In genomic region chr9:20870211-20871173, GRCm38 (mm10) we compare ENCODE assay signal across 19 mouse cellular contexts. TPM values are rescaled to one million over a fixed set of nuclear protein-coding genes. Genes with fewer than 3 reads are reported as not detected.
DNase-seq lines count a peak whose midpoint lies in the region; TF ChIP-seq lines count a peak whose summit lies in the region.
"Had no signal": no experiment of that assay in that cellular context is flagged by ENCODE, and none has a peak within 500 bp of the region (broad histone marks: within the 10 kb centered on the region; RNA-seq: fewer than 3 reads in every experiment).

No protein-coding gene starts in this region.

- H3K4me3 ChIP-seq in left cerebral cortex, adult 2 months, result no peak overlapping the region
- no peak overlapping the region for H3K4me3 ChIP-seq in ES-Bruce4 (ENCODE audit: low read depth, low read length)
- no peak overlapping the region for H3K4me3 ChIP-seq in cortical plate, adult 2 months (ENCODE audit: insufficient read depth, low read length)
- H3K4me3 ChIP-seq: forebrain, embryonic 13.5 days; limb, embryonic 10.5 days; neural tube, embryonic 13.5 days had no signal

- no peaks in the 10 kb centered on the region for H3K27me3 ChIP-seq in ES-Bruce4 (ENCODE audit: control insufficient read depth, insufficient read depth, low read length, poor library complexity, severe bottlenecking)

- H3K9me3 ChIP-seq in ES-Bruce4 (replicated peaks; ENCODE audit: control insufficient read depth, insufficient read depth, low read length, poor library complexity, severe bottlenecking), result no peaks in the 10 kb centered on the region
- H3K9me3 ChIP-seq: forebrain, embryonic 13.5 days; limb, embryonic 10.5 days; neural tube, embryonic 13.5 days had no signal

- H3K36me3 ChIP-seq in ES-Bruce4 (ENCODE audit: control insufficient read depth, insufficient read depth, low read length, poor library complexity, severe bottlenecking), result no peaks in the 10 kb centered on the region
- H3K36me3 ChIP-seq: limb, embryonic 10.5 days; neural tube, embryonic 13.5 days had no signal

- peak; percentile 92 for DNase-seq in heart, adult 11 months
- DNase-seq in heart, adult 8-10 months (ENCODE audit: low spot score), result no peak
- DNase-seq in left cerebral cortex, adult 2 months (ENCODE audit: extremely low spot score in 1 of 2, low spot score in 2 of 2), result no peak
- DNase-seq in left cerebral cortex, postnatal 10 days (ENCODE audit: extremely low spot score in 1 of 2, low spot score in 2 of 2), result no peak
- no peak for DNase-seq in adrenal gland, adult 2 months
- DNase-seq in right cerebral cortex, postnatal 36 days (ENCODE audit: low spot score in 2 of 2), result no peak
- DNase-seq: heart, postnatal 36 days; lung, adult 18-20 months had no signal

- no peak for TF ChIP-seq EP300 in ES-Bruce4 (IDR thresholded peaks at IDR 0.05; ENCODE audit: insufficient read depth, low read depth, low read length)

- no peak for TF ChIP-seq POLR2A in ES-Bruce4 (IDR thresholded peaks at IDR 0.05; ENCODE audit: insufficient read depth, low read length)
- no peak for TF ChIP-seq POLR2A in cortical plate, adult 2 months (IDR thresholded peaks at IDR 0.05; ENCODE audit: extremely low read depth, insufficient read depth, low read length)

- H3K27ac ChIP-seq in left cerebral cortex, adult 2 months, result no peak overlapping the region
- H3K27ac ChIP-seq in ES-Bruce4 (ENCODE audit: insufficient read depth, low read length), result no peak overlapping the region
- no peak overlapping the region for H3K27ac ChIP-seq in cortical plate, adult 2 months (ENCODE audit: insufficient read depth, low read length)
- H3K27ac ChIP-seq: forebrain, embryonic 13.5 days; limb, embryonic 10.5 days; neural tube, embryonic 13.5 days had no signal

- no peaks in the 10 kb centered on the region for H3K4me1 ChIP-seq in ES-Bruce4 (ENCODE audit: control insufficient read depth, insufficient read depth, low read length)
- H3K4me1 ChIP-seq in cortical plate, adult 2 months (ENCODE audit: control insufficient read depth, insufficient read depth, low read length), result no peaks in the 10 kb centered on the region
- H3K4me1 ChIP-seq: forebrain, embryonic 13.5 days had no signal

- peak; percentile 27 for TF ChIP-seq CTCF in left cerebral cortex, adult 2 months (IDR thresholded peaks at IDR 0.05)
- TF ChIP-seq CTCF in ES-Bruce4 (IDR thresholded peaks at IDR 0.05; ENCODE audit: low read depth, low read length), result peak; percentile 19
- TF ChIP-seq CTCF in cortical plate, adult 2 months (IDR thresholded peaks at IDR 0.05; ENCODE audit: extremely low read depth, insufficient read depth, low read length), result 0 out of 2 replicates have a peak, but pooled peaks have one; percentile 12

- intact Hi-C loops in left cerebral cortex, adult 2 months (cut with DNase I), result no loop called here
- intact Hi-C loops in left cerebral cortex, postnatal 10 days (cut with DNase I), result no loop called here

- no peak overlapping the region for H3K9ac ChIP-seq in ES-Bruce4 (ENCODE audit: low read depth, poor library complexity, severe bottlenecking)
- H3K9ac ChIP-seq: forebrain, embryonic 13.5 days; neural tube, embryonic 13.5 days had no signal

RNA-seq across cellular contexts. Expression of gene A230050P20Rik, which starts 2.0 kb away (rescaled TPM):
- 1 to 10 TPM; 3.4 to 6.0 (median 4.8) TPM for total RNA-seq in heart, adult 8-10 months (2022)
- total RNA-seq in left cerebral cortex, adult 2 months (2021), result 10 to 100 TPM; 84.3 to 88.2 TPM
- total RNA-seq in left cerebral cortex, postnatal 10 days (2021), result 10 to 100 TPM; 48.8 to 50.5 TPM
- 20.5 and 23.9 TPM in 2 replicates for polyA plus RNA-seq in ES-Bruce4 (2011; ENCODE audit: insufficient read depth, insufficient read length, low read depth, missing spikeins)
- 237 and 256 TPM in 2 replicates for polyA plus RNA-seq in cortical plate, adult 2 months (2012; rRNA removed)
- total RNA-seq in adrenal gland, adult 2 months (2021), result 10 to 100 TPM; 19.4 to 20.1 TPM
- polyA plus RNA-seq in adrenal gland, adult 2 months (2012; rRNA removed), result 140 and 164 TPM in 2 replicates

RNA-seq across cellular contexts. Expression of gene Angptl6, which starts 9.0 kb away (rescaled TPM):
- 1 to 10 TPM; 3.7 to 5.7 (median 4.8) TPM for total RNA-seq in heart, adult 8-10 months (2022)
- total RNA-seq in left cerebral cortex, adult 2 months (2021), result 10 to 100 TPM in 1 of 2 experiments, 1 to 10 TPM in 1; 9.8 to 10.1 TPM
- 1 to 10 TPM; 8.8 to 9.7 TPM for total RNA-seq in left cerebral cortex, postnatal 10 days (2021)
- 1.3 and 2.0 TPM in 2 replicates for polyA plus RNA-seq in ES-Bruce4 (2011; ENCODE audit: insufficient read depth, insufficient read length, low read depth, missing spikeins)
- polyA plus RNA-seq in cortical plate, adult 2 months (2012; rRNA removed), result 12.6 and 14.5 TPM in 2 replicates
- 1 to 10 TPM; 3.3 TPM for total RNA-seq in adrenal gland, adult 2 months (2021)
- 4.0 and 6.5 TPM in 2 replicates for polyA plus RNA-seq in adrenal gland, adult 2 months (2012; rRNA removed)

RNA-seq across cellular contexts. Expression of gene Ppan, which starts 17.5 kb away (rescaled TPM):
- total RNA-seq in heart, adult 8-10 months (2022), result 1 to 10 TPM; 7.0 to 7.4 (median 7.1) TPM
- 10 to 100 TPM; 25.6 to 26.3 TPM for total RNA-seq in left cerebral cortex, adult 2 months (2021)
- total RNA-seq in left cerebral cortex, postnatal 10 days (2021), result 10 to 100 TPM; 27.8 to 30.0 TPM
- polyA plus RNA-seq in ES-Bruce4 (2011; ENCODE audit: insufficient read depth, insufficient read length, low read depth, missing spikeins), result 76.9 and 81.2 TPM in 2 replicates
- 41.7 and 43.4 TPM in 2 replicates for polyA plus RNA-seq in cortical plate, adult 2 months (2012; rRNA removed)
- 10 to 100 TPM; 27.6 to 44.4 TPM for total RNA-seq in adrenal gland, adult 2 months (2021)
- 128 and 140 TPM in 2 replicates for polyA plus RNA-seq in adrenal gland, adult 2 months (2012; rRNA removed)

RNA-seq across cellular contexts. Expression of gene Eif3g, which starts 27.9 kb away (rescaled TPM):
- 100 to 1,000 TPM; 106 to 121 (median 110) TPM for total RNA-seq in heart, adult 8-10 months (2022)
- total RNA-seq in left cerebral cortex, adult 2 months (2021), result 100 to 1,000 TPM; 118 to 122 TPM
- total RNA-seq in left cerebral cortex, postnatal 10 days (2021), result 100 to 1,000 TPM; 120 to 127 TPM
- 206 and 216 TPM in 2 replicates for polyA plus RNA-seq in ES-Bruce4 (2011; ENCODE audit: insufficient read depth, insufficient read length, low read depth, missing spikeins)
- polyA plus RNA-seq in cortical plate, adult 2 months (2012; rRNA removed), result 114 and 115 TPM in 2 replicates
- total RNA-seq in adrenal gland, adult 2 months (2021), result 100 to 1,000 TPM; 156 to 170 TPM
- polyA plus RNA-seq in adrenal gland, adult 2 months (2012; rRNA removed), result 123 and 133 TPM in 2 replicates

RNA-seq across cellular contexts. Expression of gene Rdh8, which starts 52.2 kb away (rescaled TPM):
- not detected for total RNA-seq in heart, adult 8-10 months (2022)
- total RNA-seq in left cerebral cortex, adult 2 months (2021), result not detected
- total RNA-seq in left cerebral cortex, postnatal 10 days (2021), result not detected
- not detected in 2 replicates for polyA plus RNA-seq in ES-Bruce4 (2011; ENCODE audit: insufficient read depth, insufficient read length, low read depth, missing spikeins)
- not detected in 2 replicates for polyA plus RNA-seq in cortical plate, adult 2 months (2012; rRNA removed)
- not detected for total RNA-seq in adrenal gland, adult 2 months (2021)
- not detected in 2 replicates for polyA plus RNA-seq in adrenal gland, adult 2 months (2012; rRNA removed)
- total RNA-seq: heart, postnatal 36 days; layer of hippocampus, postnatal 25 days; megakaryocyte, adult 5-6 weeks had no signal
- polyA plus RNA-seq: forebrain, embryonic 13.5 days; heart, embryonic 11.5 days; kidney, embryonic 16.5 days; limb, embryonic 10.5 days; neural tube, embryonic 13.5 days; stomach, embryonic 14.5 days; thymus, postnatal 0 days had no signal
